Mouse (Mus musculus) telencephalon, adult 2 months (tissue): Measurements from ENCODE around the gene Syt10.
"Not testable (repeated sequence)": the region's sequence is repeated elsewhere in the genome, so short reads cannot be mapped to it uniquely, and the experiment has no call there.

Experiments used
- DNase-seq: peaks from one replicate; pipeline ENCODE4 v3.0.0-alpha.2; 2011; ENCODE audit warnings: low read depth, low spot score

Syt10 gene

GRCm38 (mm10) chr15:89841364-89842017 is at the start of gene Syt10:
Gene Syt10, minus strand, starts transcription at chr15:89841860.
- DNase-seq = no peak

- DNase-seq = no peak
Observed at GRCm38 (mm10) chr15:89883799-89884198, 42.1 kb upstream of the Syt10 start.

- no peak for DNase-seq
Observed at GRCm38 (mm10) chr15:89878981-89879380, 37.3 kb upstream of the Syt10 start.

- no peak for DNase-seq
Observed at GRCm38 (mm10) chr15:89816098-89816497, 25.6 kb downstream of the Syt10 start.

GRCm38 (mm10) chr15:89804478-89804877 is 37.2 kb downstream of the Syt10 start:
- DNase-seq = peak; percentile 43

- no peak for DNase-seq
Observed at GRCm38 (mm10) chr15:89779928-89780327, 61.7 kb downstream of the Syt10 start.

GRCm38 (mm10) chr15:89766016-89766415 is 75.6 kb downstream of the Syt10 start:
- DNase-seq = not testable (repeated sequence)

GRCm38 (mm10) chr15:89733611-89734010 is 108.0 kb downstream of the Syt10 start:
- DNase-seq = peak; percentile 68
